Mouse (Mus musculus): ENCODE measurements around the gene Ptx3.

DNA sequence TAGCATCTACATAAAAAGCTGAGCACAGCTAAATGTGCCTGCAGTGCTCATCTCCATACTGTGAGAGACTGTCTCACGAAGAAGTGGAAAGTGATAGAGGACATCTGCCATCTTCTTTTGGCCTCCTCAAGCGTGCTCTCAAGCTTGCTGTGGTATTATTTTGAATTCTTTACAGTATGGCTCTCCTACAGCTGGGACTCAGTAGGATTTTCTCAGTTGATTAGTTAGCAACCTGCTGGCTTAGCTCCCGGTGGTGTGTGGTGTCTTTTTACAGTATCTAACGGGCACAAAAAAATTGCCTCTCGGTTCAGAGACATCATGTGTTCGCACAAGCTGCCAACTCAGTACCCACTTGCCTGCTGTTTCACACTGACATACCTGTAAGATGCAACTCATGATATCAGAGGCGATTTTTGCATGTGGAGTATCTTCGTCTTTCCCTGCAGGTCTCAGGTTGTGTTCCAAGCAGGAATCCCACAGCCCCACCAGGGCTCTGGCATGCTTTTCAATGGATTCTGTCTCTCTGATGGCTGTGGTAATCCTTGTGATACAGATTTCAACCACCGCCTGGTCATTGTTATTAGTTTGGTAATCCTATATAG is 34.9 kb downstream of the Ptx3 start:
- TF ChIP-seq CTCF (IDR thresholded peaks at IDR 0.05; ENCODE audit: low read depth, low read length), result no peak
- no peak for TF ChIP-seq POLR2A (IDR thresholded peaks at IDR 0.05; ENCODE audit: insufficient read depth, low read length)
- no peak for TF ChIP-seq EP300 (IDR thresholded peaks at IDR 0.05; ENCODE audit: insufficient read depth, low read depth, low read length)

Measured in ES-Bruce4 (cell line).